Mouse (Mus musculus): ENCODE measurements around the gene Atp6v1fnb. TPM values are rescaled to one million over a fixed set of nuclear protein-coding genes. Genes with fewer than 3 reads are reported as not detected.

Gene Atp6v1fnb
- polyA plus RNA-seq (2015; fragmentation: Nextera tagmentation; extraction: Ambion mirVana) = not detected in 2 replicates

DNA sequence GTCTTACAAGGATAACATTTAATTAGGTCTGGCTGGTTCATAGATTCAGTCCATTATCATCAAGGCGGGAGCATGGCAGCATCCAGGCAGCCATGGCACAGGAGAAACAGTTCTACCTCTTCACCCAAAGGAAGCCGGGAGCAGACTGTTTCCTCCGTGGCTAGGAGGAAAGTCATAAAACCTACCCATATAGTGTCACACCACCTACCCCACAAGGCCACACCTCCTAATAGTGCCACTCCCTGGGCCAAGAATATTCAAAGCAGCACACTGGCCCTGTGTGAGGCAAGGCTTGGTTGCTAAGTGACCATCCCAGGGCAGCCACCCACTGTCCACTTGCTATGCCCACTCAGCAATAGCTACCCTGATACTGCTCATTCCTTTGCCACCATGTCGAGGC lies at the start of gene Atp6v1fnb:
Gene Atp6v1fnb, plus strand, starts transcription at position 301 of the 400 bp plus-strand sequence.
- DNase-seq (ENCODE audit: low spot score) = no peak

DNA sequence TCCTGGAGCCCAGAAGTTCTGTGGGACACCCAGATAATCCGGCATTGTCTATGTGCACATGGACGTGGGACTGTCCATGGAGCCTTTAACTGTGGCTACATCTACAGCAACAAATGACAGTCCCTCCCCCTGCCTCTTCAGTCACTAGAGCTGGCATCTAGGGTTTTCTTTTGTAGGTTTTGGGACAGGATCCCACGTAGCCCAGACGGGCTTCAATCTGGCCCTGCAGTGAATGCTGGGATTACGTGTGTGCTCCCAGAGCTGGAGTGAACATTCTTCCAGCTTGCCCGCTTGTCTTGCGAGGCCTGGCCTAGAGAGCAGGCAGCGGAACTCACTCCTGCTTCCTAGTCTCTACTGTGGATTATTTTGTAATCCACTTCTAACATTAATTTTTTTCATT lies 46.1 kb upstream of the Atp6v1fnb start:
- DNase-seq (ENCODE audit: low spot score) = no peak

DNA sequence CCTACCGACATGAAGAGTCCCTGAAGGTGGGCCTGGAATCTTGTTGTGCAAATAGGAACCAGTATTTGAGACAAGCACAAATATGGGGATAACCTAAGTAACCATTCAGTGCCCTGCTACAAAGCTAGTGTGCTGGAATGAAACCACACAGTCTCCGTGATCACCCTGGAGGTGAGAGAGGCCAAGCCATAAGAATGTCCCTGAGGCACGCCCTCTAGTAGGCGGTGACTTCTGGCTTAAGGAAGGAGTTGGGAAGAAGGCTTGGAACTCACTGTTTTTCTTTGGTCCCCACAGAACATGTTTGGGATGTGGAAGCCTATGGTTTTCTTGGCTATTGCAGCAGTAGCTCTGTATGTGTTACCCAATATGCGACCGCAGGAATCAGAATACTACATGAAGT lies 44.9 kb upstream of the Atp6v1fnb start:
- no peak for DNase-seq (ENCODE audit: low spot score)

DNA sequence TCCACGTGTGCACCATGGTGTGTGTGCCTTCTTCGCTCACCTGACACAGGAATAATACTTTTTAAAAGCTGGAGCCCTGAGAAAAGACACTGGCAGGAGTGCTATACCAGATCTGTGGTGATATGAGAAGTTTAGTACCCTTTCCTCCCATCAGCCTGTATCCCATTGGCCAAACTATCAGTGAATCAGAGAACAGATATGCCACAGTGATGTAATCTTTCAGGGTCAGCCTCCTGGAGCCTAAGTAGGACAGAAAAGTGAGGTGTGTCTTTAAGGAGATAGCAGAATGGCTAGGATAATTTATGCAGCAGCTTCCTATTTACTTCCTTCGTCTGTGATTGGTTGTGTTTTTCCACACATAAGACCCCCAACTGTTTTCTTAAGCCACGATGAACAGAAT lies 43.1 kb upstream of the Atp6v1fnb start:
- DNase-seq (ENCODE audit: low spot score) = no peak

DNA sequence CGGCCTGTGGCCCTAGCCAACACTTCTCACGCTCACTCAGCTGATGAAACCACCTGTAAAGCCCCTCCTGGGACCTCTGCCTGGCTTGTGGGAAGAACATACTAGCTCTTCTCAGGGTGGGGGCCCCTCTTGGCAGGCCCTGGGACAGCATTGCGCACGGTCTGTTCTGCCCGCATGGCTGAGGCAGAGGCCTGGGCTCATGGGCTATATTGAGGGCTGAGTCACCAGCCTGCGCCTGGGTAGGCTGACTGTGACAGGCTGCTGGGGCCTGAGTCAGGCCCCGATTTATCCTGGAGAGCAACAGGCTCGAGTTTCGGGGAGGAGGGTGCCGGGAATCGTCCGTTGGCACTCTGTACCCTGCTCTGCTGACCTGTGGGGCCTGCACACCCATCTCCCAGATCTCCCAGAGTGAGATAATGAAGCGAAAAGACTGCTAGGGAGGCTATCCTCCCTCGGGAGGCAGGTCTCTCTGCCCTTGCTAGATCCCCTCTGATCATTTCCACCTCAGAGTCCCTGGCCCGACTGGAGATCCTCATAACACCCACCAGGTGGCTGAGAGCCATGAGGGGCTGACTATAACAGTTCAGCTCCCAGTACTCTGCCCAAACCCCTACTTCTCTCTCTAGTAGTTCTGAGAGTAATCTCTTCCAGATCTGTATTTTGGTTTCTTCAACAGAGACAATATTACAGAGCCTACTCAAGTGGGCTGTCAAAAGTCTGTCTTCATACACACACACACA lies 40.4 kb upstream of the Atp6v1fnb start:
- no peak for DNase-seq (ENCODE audit: low spot score)

DNA sequence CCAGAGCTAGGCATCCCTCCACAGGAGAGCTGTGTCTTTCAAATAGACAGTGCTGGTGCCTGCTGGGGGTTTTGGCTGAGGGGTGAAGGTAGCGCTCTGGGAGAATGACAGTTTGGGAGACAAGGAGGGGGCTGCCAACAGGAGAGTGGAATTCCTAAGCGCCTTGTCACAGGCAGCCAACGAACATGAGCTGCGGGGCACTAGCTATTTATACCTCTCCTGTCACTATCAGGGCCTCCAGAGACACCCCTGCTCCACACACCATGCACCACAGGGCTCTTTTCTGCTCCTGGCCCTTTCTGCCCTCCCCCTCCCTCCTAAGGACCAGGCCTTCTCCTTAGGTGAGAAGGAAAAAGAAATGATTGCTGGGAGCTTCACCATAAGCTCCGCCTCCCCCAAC lies 39.8 kb upstream of the Atp6v1fnb start:
- DNase-seq (ENCODE audit: low spot score) = no peak

DNA sequence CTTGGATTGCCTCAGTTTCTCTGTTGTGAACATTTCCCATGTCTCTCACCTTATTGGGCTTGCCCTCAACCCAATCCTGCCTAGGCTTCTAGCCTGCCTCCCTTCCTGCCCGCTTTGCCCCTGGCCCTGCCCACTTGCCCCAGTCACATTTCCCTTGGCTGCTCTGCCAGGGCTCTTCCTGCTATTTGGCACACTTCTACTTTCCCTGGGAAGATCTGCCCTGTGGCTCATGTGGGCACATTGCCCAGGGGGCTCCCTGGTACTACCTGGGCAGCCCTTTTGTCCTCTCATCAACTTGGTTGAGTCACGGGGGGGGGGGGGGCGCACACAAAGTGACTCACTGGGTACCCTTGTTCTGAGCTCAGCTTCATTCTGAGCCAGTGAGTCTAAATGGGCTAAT lies 39.1 kb upstream of the Atp6v1fnb start:
- DNase-seq (ENCODE audit: low spot score) = no peak

DNA sequence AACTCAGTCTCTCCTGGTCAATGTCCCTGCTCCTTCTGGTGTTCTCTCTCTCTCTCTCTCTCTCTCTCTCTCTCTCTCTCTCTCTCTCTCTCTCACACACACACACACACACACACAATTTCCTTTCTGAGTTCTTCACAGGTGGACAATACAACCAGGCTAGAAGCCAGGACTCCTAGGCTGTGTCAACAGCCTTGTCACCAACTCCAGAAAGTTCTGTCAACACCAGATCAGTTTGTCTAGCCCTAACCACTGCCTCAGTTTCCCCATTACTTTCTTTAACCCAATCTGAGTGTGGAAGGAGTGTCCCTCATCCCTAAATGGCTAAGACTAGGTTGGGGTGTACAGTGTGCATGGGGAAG lies 38.6 kb upstream of the Atp6v1fnb start:
- DNase-seq (ENCODE audit: low spot score) = no peak

DNA sequence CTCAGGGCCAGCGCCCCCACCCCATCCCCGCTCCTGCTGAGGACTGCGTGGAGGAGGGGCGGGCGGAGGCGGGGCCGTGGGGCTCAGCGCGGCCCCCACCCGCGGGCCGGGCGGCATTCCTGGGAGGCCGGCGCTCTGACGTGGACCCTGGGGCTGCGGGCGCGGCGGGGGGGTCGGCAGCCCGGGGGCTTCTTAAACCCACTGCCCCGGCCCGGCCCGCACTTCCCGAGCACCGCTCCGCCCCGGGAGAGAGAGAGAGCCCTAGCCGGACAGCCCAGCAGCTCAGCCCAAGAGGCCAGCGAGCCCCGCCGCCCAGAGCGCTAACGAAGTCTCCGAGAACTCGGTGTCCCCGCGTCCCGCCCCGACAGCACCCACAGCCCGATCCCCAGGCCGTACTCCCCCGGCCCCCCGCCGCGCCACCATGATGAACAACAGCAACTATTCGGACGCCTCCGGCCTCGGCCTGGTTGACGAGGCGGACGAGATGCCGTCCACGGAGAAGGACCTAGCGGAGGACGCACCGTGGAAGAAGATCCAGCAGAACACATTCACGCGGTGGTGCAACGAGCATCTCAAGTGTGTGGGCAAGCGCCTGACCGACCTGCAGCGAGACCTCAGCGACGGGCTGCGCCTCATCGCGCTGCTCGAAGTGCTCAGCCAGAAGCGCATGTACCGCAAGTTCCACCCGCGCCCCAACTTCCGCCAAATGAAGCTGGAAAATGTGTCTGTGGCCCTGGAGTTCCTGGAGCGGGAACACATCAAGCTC lies 38.0 kb upstream of the Atp6v1fnb start, which contains the start of gene Flnc:
Gene Flnc, plus strand, starts transcription at position 219 of the 766 bp plus-strand sequence.
- DNase-seq (ENCODE audit: low spot score) = no peak

DNA sequence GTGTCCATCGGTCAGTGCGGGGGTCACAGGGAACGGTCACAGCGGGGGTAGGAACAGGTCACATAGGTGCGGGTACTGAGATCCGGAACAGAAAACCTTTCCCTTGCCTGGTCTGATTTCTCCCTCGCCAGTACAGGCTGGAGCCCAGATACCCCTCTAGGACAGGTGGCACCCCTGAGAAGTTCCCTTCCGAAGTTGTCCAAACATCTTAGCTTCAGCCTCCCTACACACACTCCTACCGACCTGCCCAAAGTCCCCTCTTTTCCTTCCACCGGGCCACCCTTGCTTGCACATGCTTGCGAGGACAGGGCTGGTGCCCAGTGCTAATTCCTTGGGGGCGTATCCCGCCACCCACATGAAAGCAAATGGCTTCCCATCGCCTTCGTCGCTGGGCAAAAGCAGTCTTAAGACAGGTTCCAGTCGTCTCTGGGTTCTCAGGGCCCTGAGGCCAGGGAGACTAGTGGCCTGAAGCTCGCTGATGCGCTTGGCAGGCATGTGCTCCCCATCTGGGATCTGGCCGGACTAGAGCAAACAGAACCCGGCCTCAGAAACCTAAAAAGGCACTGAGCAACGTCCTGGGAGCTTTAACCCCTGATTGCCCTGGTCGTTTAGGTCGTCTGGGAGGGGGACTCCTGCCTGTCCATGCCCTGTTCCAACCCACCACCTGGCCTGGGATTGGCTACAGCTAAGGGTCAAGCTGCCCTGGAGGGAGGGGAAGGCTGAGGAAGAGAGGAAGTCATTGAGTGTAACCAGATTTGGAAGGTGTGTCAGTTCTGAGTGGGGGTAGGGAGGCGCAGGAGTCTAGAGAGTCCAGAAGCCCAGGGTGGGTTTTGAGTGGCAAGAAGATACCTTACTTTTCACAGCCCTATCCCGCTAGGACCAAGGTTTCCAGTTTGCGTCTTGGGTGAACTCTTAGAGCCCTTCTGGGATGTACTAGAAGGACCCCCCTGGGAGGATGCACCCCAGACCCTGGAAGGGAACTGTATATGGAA lies 37.1 kb upstream of the Atp6v1fnb start:
- no peak for DNase-seq (ENCODE audit: low spot score)

DNA sequence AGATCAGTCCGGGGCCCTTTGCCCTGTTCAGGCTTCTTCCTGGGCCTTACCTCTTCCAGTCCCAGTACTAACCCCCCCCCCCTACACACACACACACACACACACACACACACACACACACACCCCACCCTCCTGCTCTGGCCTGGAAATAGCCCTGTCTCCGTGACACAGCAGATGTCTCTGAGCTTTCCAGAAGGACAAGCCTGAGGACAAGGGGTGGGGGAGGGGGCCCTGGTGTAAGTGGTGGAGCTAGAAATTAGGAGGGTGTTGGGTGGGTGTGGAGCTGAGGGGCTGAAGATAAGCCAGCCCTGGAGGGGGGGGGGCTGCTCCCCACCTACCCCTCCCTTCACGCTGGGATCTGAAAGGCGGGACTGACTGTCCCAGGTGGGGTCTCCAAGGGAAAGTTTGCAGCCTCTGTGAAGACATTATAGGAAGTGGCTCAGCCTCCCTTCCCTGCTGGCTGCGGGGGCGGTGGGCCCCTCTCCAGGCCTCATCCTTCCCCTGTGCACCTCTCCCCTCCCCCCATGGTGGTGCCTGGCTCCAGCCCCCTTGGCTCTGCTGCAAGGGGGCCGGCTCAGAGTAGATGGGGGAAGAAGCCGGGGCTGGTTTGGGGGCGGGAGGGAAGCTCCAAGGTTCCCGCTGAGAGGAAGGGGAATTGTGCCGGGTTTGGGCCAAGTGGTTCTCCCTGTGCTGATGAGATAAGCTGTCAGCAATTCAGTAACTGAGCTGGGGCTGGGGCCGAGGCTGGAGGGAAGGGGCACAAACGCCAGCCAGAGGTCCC lies 36.1 kb upstream of the Atp6v1fnb start:
- DNase-seq (ENCODE audit: low spot score) = no peak

DNA sequence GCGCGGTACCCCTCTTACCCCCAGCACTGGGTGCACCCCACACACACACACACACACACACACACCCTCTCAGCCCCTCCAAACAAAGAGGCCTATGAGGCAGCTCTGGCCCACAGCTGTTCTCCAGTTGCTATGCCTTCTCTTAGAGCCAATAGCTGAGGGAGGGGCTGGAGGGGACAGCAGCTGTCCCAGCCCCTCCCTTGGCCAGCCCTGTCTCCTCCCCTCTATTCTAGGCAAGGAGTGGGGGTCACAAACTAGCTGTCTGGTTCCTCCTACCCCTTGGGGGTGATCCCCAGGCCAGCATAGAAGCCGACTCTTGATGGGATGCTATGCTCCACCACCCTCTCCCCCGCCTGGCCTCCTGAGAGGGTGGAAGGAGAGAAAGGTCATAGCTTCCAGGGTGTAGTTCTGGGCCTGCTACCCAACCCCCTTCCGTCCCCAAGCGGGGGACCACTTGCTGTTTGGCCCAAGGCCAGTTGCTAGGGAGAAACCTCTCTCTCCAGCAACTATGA lies 35.2 kb upstream of the Atp6v1fnb start:
- no peak for DNase-seq (ENCODE audit: low spot score)

DNA sequence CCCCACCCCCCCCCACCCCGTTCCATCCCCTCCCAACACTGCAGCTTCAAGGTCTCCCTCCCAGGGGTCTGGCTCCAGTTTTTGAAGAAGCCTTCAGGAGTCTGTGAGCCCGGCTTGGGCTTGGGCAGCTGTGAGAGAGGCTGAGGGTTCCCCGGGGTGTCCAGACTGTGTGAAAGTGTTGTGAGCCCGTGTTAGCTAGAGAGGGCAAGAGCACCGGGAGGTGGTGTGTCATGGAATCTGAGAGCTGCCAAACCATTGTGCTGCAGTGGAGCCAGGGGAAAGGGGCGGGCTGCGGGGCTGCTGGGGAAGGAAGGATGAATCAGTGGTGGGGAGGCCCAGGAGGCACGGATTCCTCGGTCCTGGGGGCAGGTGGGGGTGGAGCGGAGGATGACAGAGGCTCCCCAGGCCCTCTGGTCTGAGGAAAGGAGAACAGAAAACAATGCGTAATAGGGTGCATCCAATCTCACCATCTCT lies 34.7 kb upstream of the Atp6v1fnb start:
- DNase-seq (ENCODE audit: low spot score) = no peak

DNA sequence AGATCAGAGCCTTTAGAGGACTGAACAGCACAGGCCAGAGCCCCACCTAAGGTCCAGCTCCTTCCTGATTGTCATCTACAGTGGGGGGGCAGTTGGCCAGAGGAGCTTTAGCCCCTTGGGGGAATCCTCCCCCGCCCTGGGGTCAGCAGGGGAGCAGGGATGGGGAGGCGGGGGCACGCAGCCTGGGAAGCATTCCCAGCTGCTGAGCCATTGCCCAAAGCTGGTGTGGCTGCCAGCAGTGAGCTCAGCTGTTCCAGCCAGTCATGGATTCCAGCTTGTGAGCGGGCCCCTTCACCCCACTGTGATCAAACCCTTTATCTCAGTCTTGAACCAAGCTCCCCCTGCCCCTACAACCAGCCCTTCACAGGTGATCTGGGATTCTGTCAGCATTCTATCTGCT lies 32.0 kb upstream of the Atp6v1fnb start:
- DNase-seq (ENCODE audit: low spot score) = no peak

DNA sequence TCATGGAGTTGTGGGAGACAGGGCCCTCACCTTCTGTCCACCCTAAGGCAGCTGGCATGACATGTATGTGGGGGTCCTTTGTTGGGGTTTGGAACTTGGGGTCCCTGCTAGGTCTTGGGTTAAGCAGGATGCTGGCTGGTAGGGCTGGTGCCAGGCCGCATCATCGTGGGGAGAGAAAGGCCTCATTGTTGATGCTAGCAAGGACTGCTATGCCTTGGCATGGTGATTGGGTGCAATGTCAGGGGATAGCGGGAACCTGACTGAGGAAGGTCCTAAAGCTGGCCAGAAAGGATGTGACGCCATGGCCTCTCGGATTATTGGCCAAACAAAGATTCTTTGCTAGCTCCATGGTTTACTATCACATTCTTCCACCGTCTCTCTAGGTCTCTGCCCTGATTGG lies 31.4 kb upstream of the Atp6v1fnb start:
- DNase-seq (ENCODE audit: low spot score) = no peak

DNA sequence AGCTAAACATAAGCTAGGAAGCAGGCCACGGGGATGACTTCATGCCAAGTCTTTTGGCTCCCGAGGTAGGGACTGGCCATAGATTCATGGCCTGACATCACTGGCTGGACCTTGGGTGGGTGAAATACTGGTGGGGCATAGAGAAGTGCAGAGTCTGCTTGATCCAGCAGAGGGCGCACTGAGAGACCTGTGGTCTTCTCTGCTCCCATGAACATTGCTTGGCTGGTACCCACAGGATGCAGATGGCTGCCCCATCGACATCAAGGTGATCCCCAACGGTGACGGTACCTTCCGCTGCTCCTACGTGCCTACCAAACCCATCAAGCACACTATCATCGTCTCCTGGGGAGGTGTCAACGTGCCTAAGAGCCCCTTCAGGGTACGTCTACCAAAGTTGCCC lies 26.5 kb upstream of the Atp6v1fnb start:
- DNase-seq (ENCODE audit: low spot score) = peak; percentile 43

DNA sequence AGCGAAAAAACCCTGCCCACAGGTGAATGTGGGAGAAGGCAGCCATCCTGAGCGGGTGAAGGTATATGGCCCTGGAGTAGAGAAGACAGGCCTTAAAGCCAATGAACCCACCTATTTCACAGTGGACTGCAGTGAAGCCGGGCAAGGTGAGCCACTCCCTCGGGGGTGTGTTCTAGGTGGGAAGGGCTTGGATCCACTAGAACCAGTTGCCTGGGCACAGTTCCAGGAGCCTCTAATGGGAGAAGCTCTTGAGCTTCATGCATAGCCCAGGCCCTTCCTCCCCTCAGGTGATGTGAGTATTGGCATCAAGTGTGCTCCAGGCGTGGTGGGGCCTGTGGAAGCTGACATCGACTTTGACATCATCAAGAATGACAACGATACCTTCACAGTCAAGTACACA lies 25.9 kb upstream of the Atp6v1fnb start:
- no peak for DNase-seq (ENCODE audit: low spot score)

DNA sequence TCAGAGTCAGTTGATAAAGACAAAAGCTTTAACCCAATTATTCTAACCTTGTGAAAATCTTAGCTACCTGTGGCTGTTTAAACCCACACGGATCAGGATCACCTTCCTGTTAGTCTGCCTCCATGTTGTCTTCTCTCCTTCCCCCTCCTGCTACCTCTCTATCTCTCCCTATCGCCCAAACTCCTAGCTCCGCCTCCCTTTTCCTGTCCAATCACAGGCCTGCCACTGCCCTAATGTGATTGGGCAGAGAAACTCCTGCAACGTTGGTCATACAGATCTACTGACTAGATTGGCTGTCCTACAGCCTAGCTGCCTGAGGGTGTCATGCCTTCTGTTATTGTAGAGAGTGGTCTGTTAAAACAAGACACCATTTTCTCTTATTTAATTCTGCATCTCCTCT lies 21.4 kb upstream of the Atp6v1fnb start:
- no peak for DNase-seq (ENCODE audit: low spot score)

DNA sequence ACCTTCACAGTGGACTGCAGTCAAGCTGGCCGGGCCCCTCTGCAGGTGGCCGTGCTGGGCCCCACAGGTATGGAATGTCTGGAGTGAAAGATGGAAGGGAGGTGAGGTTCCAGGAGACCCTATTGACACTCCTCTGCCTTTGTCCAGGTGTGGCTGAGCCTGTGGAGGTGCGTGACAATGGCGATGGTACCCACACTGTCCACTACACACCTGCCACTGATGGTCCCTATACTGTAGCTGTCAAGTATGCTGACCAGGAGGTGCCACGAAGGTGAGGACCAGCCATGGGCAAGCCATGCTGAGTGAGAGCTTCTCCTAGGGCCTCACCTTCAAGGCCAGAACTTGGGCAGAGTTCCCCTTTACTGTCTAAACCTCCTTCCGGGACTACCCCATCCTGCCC lies 20.6 kb upstream of the Atp6v1fnb start:
- no peak for DNase-seq (ENCODE audit: low spot score)

DNA sequence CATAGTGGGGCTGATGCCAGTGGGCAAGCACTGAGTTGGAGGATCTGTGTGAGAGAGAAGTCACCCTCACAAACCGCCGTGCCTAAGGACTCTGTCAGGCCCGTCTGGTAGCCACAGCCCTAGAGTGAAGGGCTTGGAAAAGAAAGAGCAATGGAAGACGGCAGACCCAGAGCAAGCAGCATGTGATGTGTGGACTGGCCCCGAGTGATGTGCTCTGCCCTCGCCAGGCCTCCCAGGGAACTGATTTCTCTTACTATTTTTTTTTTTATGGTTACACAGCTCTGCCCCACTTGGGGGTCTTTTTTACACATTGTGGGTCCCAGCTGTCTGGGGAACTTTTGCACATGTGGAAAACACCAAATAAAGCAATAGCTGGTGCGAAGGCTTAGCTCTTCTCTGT lies 9.7 kb upstream of the Atp6v1fnb start:
- DNase-seq (ENCODE audit: low spot score) = no peak

Measured in thymus, postnatal 0 days (tissue).